Mouse (Mus musculus): Measurements from ENCODE around the gene Skp2. TPM values are rescaled to one million over a fixed set of nuclear protein-coding genes. Genes with fewer than 3 reads are reported as not detected.

Skp2 gene
- polyA plus RNA-seq, 1 experiment from 2014 or later: 41.0 TPM

GRCm38 (mm10) chr15:9110526-9111347 lies 44.5 kb downstream of the Skp2 start:
- Histone ChIP-seq H3K4me2 (replicated peaks) (no peak overlapping the region), H3K9me3 (no peaks in the 10 kb centered on the region), H3K4me1 (no peaks in the 10 kb centered on the region), H3K27ac (replicated peaks) (no peak overlapping the region), H3K36me3 (peaks cover 51% of the 10 kb centered on the region), H3K4me3 (no peak overlapping the region), H3K27me3 (no peaks in the 10 kb centered on the region), H3K9ac (replicated peaks) (no peak overlapping the region)
- 92% methylated on average over 6 of the region's 6 CpGs for WGBS
- no peak for ATAC-seq (replicated peaks)

GRCm38 (mm10) chr15:9106303-9107074 lies 48.7 kb downstream of the Skp2 start:
- H3K36me3 ChIP-seq: peaks cover 33% of the 10 kb centered on the region
- ATAC-seq (replicated peaks): no peak
- WGBS: 80% methylated on average over 13 of the region's 13 CpGs

GRCm38 (mm10) chr15:9100446-9101077 lies 54.7 kb downstream of the Skp2 start:
- Histone ChIP-seq H3K4me1 (0 out of 2 replicates have a peak, but pooled peaks cover 5% of the 10 kb centered on the region), H3K9me3 (no peaks in the 10 kb centered on the region), H3K9ac (replicated peaks) (no peak overlapping the region), H3K36me3 (peaks cover 34% of the 10 kb centered on the region), H3K27ac (replicated peaks) (no peak overlapping the region), H3K4me2 (replicated peaks) (no peak overlapping the region), H3K27me3 (no peaks in the 10 kb centered on the region), H3K4me3 (no peak overlapping the region)
- 0 out of 2 replicates have a peak, but pooled peaks have one; percentile 48 for ATAC-seq (replicated peaks)
- WGBS: 59% methylated on average over 10 of the region's 10 CpGs

More at GRCm38 (mm10) chr15:9106303-9107074, 48.7 kb downstream of the Skp2 start:
- H3K4me3 ChIP-seq: no peak overlapping the region
- H3K4me1 ChIP-seq: no peaks in the 10 kb centered on the region
- H3K27me3 ChIP-seq: no peaks in the 10 kb centered on the region
- no peak overlapping the region for H3K27ac ChIP-seq (replicated peaks)
- H3K9me3 ChIP-seq: no peaks in the 10 kb centered on the region
- H3K9ac ChIP-seq (replicated peaks): no peak overlapping the region
- no peak overlapping the region for H3K4me2 ChIP-seq (replicated peaks)

GRCm38 (mm10) chr15:9096865-9097264 lies 58.4 kb downstream of the Skp2 start:
- Histone ChIP-seq H3K36me3 (peaks cover 18% of the 10 kb centered on the region), H3K4me1 (peaks cover 11% of the 10 kb centered on the region), H3K4me2 (replicated peaks) (no peak overlapping the region), H3K9ac (replicated peaks) (no peak overlapping the region), H3K27ac (replicated peaks) (no peak overlapping the region), H3K27me3 (no peaks in the 10 kb centered on the region), H3K4me3 (no peak overlapping the region), H3K9me3 (no peaks in the 10 kb centered on the region)
- WGBS: 94% methylated on average over 4 of the region's 4 CpGs
- no peak for ATAC-seq (replicated peaks)

- H3K4me1 ChIP-seq: peaks cover 6% of the 10 kb centered on the region
- WGBS: 23% methylated on average over 13 of the region's 13 CpGs
- H3K9me3 ChIP-seq: no peaks in the 10 kb centered on the region
- no peaks in the 10 kb centered on the region for H3K27me3 ChIP-seq
- H3K4me2 ChIP-seq (replicated peaks): peak overlapping the region; percentile 35
- no peak overlapping the region for H3K27ac ChIP-seq (replicated peaks)
- ATAC-seq (replicated peaks): peak; percentile 94
- peak overlapping the region; percentile 10; the same call in 1 of the 2 replicates for H3K4me3 ChIP-seq
- peaks cover 10% of the 10 kb centered on the region for H3K36me3 ChIP-seq
- no peak overlapping the region for H3K9ac ChIP-seq (replicated peaks)
Observed at GRCm38 (mm10) chr15:9094366-9094750, 60.9 kb downstream of the Skp2 start.

GRCm38 (mm10) chr15:9093598-9094365 lies 61.4 kb downstream of the Skp2 start:
- Histone ChIP-seq H3K9ac (replicated peaks) (no peak overlapping the region), H3K4me2 (replicated peaks) (peak overlapping the region; percentile 35), H3K9me3 (no peaks in the 10 kb centered on the region), H3K4me1 (peaks cover 6% of the 10 kb centered on the region), H3K27me3 (no peaks in the 10 kb centered on the region), H3K27ac (replicated peaks) (no peak overlapping the region), H3K4me3 (peak overlapping the region; percentile 10; the same call in 1 of the 2 replicates), H3K36me3 (peaks cover 10% of the 10 kb centered on the region)
- WGBS: 78% methylated on average over 11 of the region's 11 CpGs
- ATAC-seq (replicated peaks): peak; percentile 49

- H3K36me3 ChIP-seq: no peaks in the 10 kb centered on the region
- no peak overlapping the region for H3K4me3 ChIP-seq
- H3K9ac ChIP-seq (replicated peaks): no peak overlapping the region
- H3K9me3 ChIP-seq: no peaks in the 10 kb centered on the region
- no peak overlapping the region for H3K4me2 ChIP-seq (replicated peaks)
- ATAC-seq (replicated peaks): no peak
- peaks cover 6% of the 10 kb centered on the region for H3K4me1 ChIP-seq
- no peaks in the 10 kb centered on the region for H3K27me3 ChIP-seq
- 97% methylated on average over 5 of the region's 5 CpGs for WGBS
- no peak overlapping the region for H3K27ac ChIP-seq (replicated peaks)
Observed at GRCm38 (mm10) chr15:9090662-9091061, 64.6 kb downstream of the Skp2 start.

GRCm38 (mm10) chr15:9089136-9089720 lies 66.0 kb downstream of the Skp2 start:
- Histone ChIP-seq H3K4me1 (peaks cover 1% of the 10 kb centered on the region), H3K27ac (replicated peaks) (no peak overlapping the region), H3K4me3 (no peak overlapping the region), H3K27me3 (no peaks in the 10 kb centered on the region), H3K9ac (replicated peaks) (no peak overlapping the region), H3K9me3 (no peaks in the 10 kb centered on the region), H3K4me2 (replicated peaks) (no peak overlapping the region), H3K36me3 (no peaks in the 10 kb centered on the region)
- no peak for ATAC-seq (replicated peaks)
- WGBS: 21% methylated on average over 2 of the region's 2 CpGs

- H3K9me3 ChIP-seq: no peaks in the 10 kb centered on the region
- no peak overlapping the region for H3K4me3 ChIP-seq
- WGBS: 79% methylated on average over 8 of the region's 8 CpGs
- no peaks in the 10 kb centered on the region for H3K36me3 ChIP-seq
- H3K27ac ChIP-seq (replicated peaks): no peak overlapping the region
- H3K27me3 ChIP-seq: no peaks in the 10 kb centered on the region
- ATAC-seq (replicated peaks): no peak
- H3K4me1 ChIP-seq: no peaks in the 10 kb centered on the region
- no peak overlapping the region for H3K4me2 ChIP-seq (replicated peaks)
- no peak overlapping the region for H3K9ac ChIP-seq (replicated peaks)
Observed at GRCm38 (mm10) chr15:9088683-9089072, 66.5 kb downstream of the Skp2 start.

- Histone ChIP-seq H3K36me3 (no peaks in the 10 kb centered on the region), H3K9me3 (no peaks in the 10 kb centered on the region), H3K4me1 (no peaks in the 10 kb centered on the region), H3K4me2 (replicated peaks) (no peak overlapping the region), H3K27ac (replicated peaks) (no peak overlapping the region), H3K9ac (replicated peaks) (no peak overlapping the region), H3K4me3 (no peak overlapping the region), H3K27me3 (no peaks in the 10 kb centered on the region)
- no peak for ATAC-seq (replicated peaks)
- 84% methylated on average over 17 of the region's 17 CpGs for WGBS
Observed at GRCm38 (mm10) chr15:9087895-9088682, 67.1 kb downstream of the Skp2 start.

- H3K27ac ChIP-seq (replicated peaks): no peak overlapping the region
- 74% methylated on average over 5 of the region's 5 CpGs for WGBS
- H3K27me3 ChIP-seq: no peaks in the 10 kb centered on the region
- ATAC-seq (replicated peaks): no peak
- no peaks in the 10 kb centered on the region for H3K36me3 ChIP-seq
- H3K9me3 ChIP-seq: no peaks in the 10 kb centered on the region
- H3K4me1 ChIP-seq: no peaks in the 10 kb centered on the region
- H3K4me3 ChIP-seq: no peak overlapping the region
- no peak overlapping the region for H3K4me2 ChIP-seq (replicated peaks)
- no peak overlapping the region for H3K9ac ChIP-seq (replicated peaks)
Observed at GRCm38 (mm10) chr15:9087421-9087820, 67.8 kb downstream of the Skp2 start.
